8 mouse cellular contexts compared by ENCODE assay signal in the genomic region with DNA sequence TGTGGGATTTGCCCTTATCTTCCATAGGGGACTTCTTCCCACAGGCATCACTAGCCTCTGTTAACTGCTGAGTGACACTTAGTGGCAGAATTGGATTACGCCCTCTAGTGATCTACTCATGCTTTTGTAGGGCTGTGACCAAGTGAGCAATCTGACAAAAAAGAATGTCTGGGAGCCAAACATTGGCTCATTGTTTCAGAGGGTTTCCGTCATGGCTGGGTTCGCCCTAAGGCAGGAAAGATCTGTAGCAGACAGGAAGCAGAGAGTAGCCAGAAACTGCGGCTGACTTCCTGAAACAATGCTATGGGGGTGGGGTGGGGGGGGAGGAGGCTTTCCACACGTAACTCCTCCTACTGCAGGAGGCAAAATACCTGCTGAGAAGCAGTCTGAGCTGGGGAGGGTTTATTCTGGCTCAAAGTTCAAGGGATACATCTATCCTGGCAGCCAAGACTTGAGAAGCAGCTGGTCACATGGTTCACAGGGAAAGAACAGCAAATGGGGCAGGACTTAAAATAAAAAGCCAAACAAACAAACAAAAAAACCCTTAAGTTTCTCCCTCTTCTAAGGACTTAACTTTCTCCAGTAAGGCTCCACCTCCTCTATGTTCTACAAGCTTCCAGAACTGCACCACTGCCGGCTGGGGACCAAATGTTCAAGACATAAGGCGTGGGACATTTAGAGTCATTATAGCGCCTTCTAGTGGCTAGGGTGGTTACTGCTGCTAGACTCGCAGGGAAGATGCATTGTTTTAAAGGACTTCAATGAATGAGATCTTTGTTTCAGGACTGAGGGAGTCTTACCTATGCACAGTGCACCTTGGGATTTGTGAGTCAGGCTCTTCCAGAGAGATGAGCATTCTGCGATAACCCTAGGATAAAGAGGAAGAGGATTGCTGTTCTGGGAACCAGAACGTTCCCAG.
A peak's percentile ranks its signal among the peaks of the same experiment; 100 is the strongest.
DNase-seq lines count a peak whose midpoint lies in the region; ATAC-seq lines count a peak whose summit lies in the region.

No protein-coding gene starts in this region.

- H3K36me3 ChIP-seq in forebrain, embryonic 14.5 days (ENCODE audit: control insufficient read depth, insufficient read depth, low read length), result no peaks in the 10 kb centered on the region
- no peaks in the 10 kb centered on the region for H3K36me3 ChIP-seq in forebrain, embryonic 12.5 days (replicated peaks)
- H3K36me3 ChIP-seq in neural tube, embryonic 12.5 days, result no peaks in the 10 kb centered on the region
- no peaks in the 10 kb centered on the region for H3K36me3 ChIP-seq in neural tube, embryonic 15.5 days
- H3K36me3 ChIP-seq in splenic B cell, adult 2 months (ENCODE audit: control insufficient read depth, insufficient read depth, low read length, poor library complexity, severe bottlenecking), result no peaks in the 10 kb centered on the region

- no peak overlapping the region for H3K4me3 ChIP-seq in forebrain, embryonic 14.5 days (ENCODE audit: low read depth, low read length)
- H3K4me3 ChIP-seq in forebrain, embryonic 12.5 days (replicated peaks), result no peak overlapping the region
- H3K4me3 ChIP-seq in neural tube, embryonic 12.5 days, result no peak overlapping the region
- H3K4me3 ChIP-seq in neural tube, embryonic 15.5 days (replicated peaks), result no peak overlapping the region

- no peak overlapping the region for H3K27ac ChIP-seq in forebrain, embryonic 14.5 days (ENCODE audit: low read depth, low read length)
- no peak overlapping the region for H3K27ac ChIP-seq in forebrain, embryonic 12.5 days
- H3K27ac ChIP-seq in neural tube, embryonic 12.5 days, result no peak overlapping the region
- no peak overlapping the region for H3K27ac ChIP-seq in neural tube, embryonic 15.5 days (replicated peaks)

- H3K27me3 ChIP-seq in forebrain, embryonic 14.5 days (replicated peaks; ENCODE audit: control insufficient read depth, insufficient read depth, low read length), result no peaks in the 10 kb centered on the region
- H3K27me3 ChIP-seq in forebrain, embryonic 12.5 days, result peaks cover 27% of the 10 kb centered on the region; the same call in 1 of the 2 replicates
- no peaks in the 10 kb centered on the region; the same call in none of the 2 replicates for H3K27me3 ChIP-seq in neural tube, embryonic 12.5 days (replicated peaks)
- H3K27me3 ChIP-seq in neural tube, embryonic 15.5 days (replicated peaks), result no peaks in the 10 kb centered on the region
- H3K27me3 ChIP-seq in splenic B cell, adult 2 months (ENCODE audit: control insufficient read depth, insufficient read depth, low read length, poor library complexity, severe bottlenecking), result no peaks in the 10 kb centered on the region

- ATAC-seq in forebrain, embryonic 14.5 days, result no peak
- ATAC-seq in forebrain, embryonic 12.5 days (ENCODE audit: low FRiP score), result no peak
- ATAC-seq in neural tube, embryonic 12.5 days (ENCODE audit: low FRiP score, low read depth), result 0 out of 2 replicates have a peak, but pooled peaks have one; percentile 15
- ATAC-seq in neural tube, embryonic 15.5 days (ENCODE audit: low FRiP score), result no peak
- ATAC-seq in erythroblast, adult 5-6 weeks (replicated peaks; ENCODE audit: low FRiP score, poor library complexity, severe bottlenecking), result no peak

- H3K4me1 ChIP-seq in forebrain, embryonic 14.5 days (ENCODE audit: control insufficient read depth, insufficient read depth, low read length), result no peaks in the 10 kb centered on the region
- peaks cover 14% of the 10 kb centered on the region for H3K4me1 ChIP-seq in forebrain, embryonic 12.5 days
- peaks cover 5% of the 10 kb centered on the region; the same call in 1 of the 2 replicates for H3K4me1 ChIP-seq in neural tube, embryonic 12.5 days
- peaks cover 16% of the 10 kb centered on the region for H3K4me1 ChIP-seq in neural tube, embryonic 15.5 days

- no peaks in the 10 kb centered on the region for H3K9me3 ChIP-seq in forebrain, embryonic 14.5 days (replicated peaks; ENCODE audit: control insufficient read depth, low read length)
- no peaks in the 10 kb centered on the region for H3K9me3 ChIP-seq in forebrain, embryonic 12.5 days
- H3K9me3 ChIP-seq in neural tube, embryonic 12.5 days, result no peaks in the 10 kb centered on the region
- no peaks in the 10 kb centered on the region for H3K9me3 ChIP-seq in neural tube, embryonic 15.5 days (replicated peaks)

- DNase-seq in forebrain, embryonic 14.5 days (ENCODE audit: low spot score), result peak; percentile 48
- peak; percentile 24 for DNase-seq in hindlimb bud, embryonic 11.5 days (ENCODE audit: extremely low spot score, low read depth, low spot score)
- peak; percentile 10 for DNase-seq in splenic B cell, adult 2 months (ENCODE audit: low read depth, low spot score)
- DNase-seq in testis, postnatal 10 days (ENCODE audit: low spot score), result no peak

- no peak overlapping the region for H3K9ac ChIP-seq in forebrain, embryonic 14.5 days (ENCODE audit: low read length)
- no peak overlapping the region for H3K9ac ChIP-seq in forebrain, embryonic 12.5 days
- no peak overlapping the region for H3K9ac ChIP-seq in neural tube, embryonic 12.5 days
- H3K9ac ChIP-seq in neural tube, embryonic 15.5 days (replicated peaks), result no peak overlapping the region

- WGBS in forebrain, embryonic 14.5 days, result 39% methylated on average over 11 of the region's 11 CpGs
- WGBS in forebrain, embryonic 12.5 days, result 42% methylated on average over 11 of the region's 11 CpGs
- WGBS in neural tube, embryonic 12.5 days, result 51% methylated on average over 11 of the region's 11 CpGs
- 53% methylated on average over 11 of the region's 11 CpGs for WGBS in neural tube, embryonic 15.5 days

- H3K4me2 ChIP-seq in forebrain, embryonic 14.5 days (ENCODE audit: low read length), result no peak overlapping the region
- H3K4me2 ChIP-seq in forebrain, embryonic 12.5 days, result no peak overlapping the region
- H3K4me2 ChIP-seq in neural tube, embryonic 12.5 days (replicated peaks), result no peak overlapping the region
- no peak overlapping the region for H3K4me2 ChIP-seq in neural tube, embryonic 15.5 days
